Comparison of ENCODE assay signal across 15 mouse cellular contexts in the genomic region with DNA sequence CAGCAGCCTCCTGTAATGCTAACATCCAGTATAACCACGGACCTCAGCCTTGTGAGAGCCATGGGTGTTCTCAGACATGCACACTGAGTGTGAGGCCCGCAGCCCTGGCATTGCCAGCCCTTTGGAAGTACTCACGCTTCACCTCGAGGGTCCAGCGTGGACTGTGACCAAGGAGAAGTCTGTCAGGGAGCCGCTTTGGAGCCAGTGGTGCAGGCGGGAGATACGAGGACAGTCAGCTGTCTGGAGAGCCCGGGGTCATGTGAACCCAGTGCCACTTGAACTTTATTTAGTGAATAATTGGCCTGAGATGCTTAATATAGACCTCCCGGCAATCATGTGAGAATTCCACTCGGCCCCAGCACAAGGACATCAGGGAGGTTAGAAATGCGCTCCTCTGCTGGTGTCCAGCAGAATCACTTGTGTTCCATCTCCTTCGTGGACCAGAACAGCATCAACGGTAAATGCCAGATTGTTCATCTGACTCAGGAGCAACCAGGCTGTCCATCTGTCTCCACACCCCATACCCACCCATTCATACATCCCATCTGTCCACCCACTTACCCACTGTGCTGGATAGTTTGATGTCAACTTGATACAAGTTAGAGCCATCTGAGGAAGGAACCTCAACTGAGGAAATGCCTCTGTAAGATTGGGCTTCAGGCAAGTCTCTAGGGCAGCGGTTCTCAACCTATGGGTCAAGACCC. TPM values are rescaled to one million over a fixed set of nuclear protein-coding genes. Genes with fewer than 3 reads are reported as not detected.
DNase-seq lines count a peak whose midpoint lies in the region; ATAC-seq and TF ChIP-seq lines count a peak whose summit lies in the region.
"Had no signal": no experiment of that assay in that cellular context is flagged by ENCODE, and none has a peak within 500 bp of the region (broad histone marks: within the 10 kb centered on the region; RNA-seq: fewer than 3 reads in every experiment).

No protein-coding gene starts in this region.

- TF ChIP-seq CTCF in heart, adult 2 months (IDR thresholded peaks at IDR 0.05), result 0 out of 2 replicates have a peak, but pooled peaks have one; percentile 18
- no peak for TF ChIP-seq CTCF in intestine, postnatal 0 days (IDR thresholded peaks at IDR 0.05; ENCODE audit: low read depth)

- no peak; the same call in 1 of the 2 replicates for TF ChIP-seq POLR2A in heart, adult 2 months (IDR thresholded peaks at IDR 0.05; ENCODE audit: insufficient read depth, low read depth, low read length)

- H3K9ac ChIP-seq in kidney, embryonic 14.5 days (ENCODE audit: low read depth, low read length), result no peak overlapping the region
- peak overlapping the region; percentile 59 for H3K9ac ChIP-seq in heart, adult 2 months (ENCODE audit: low read depth, low read length)
- H3K9ac ChIP-seq in intestine, postnatal 0 days (ENCODE audit: low read depth, low read length), result no peak overlapping the region
- H3K9ac ChIP-seq in intestine, embryonic 15.5 days, result no peak overlapping the region
- H3K9ac ChIP-seq: embryonic facial prominence, embryonic 15.5 days; forebrain, postnatal 0 days; hindbrain, embryonic 12.5 days; midbrain, embryonic 13.5 days; neural tube, embryonic 13.5 days had no signal

- no peak for ATAC-seq in kidney, embryonic 14.5 days (ENCODE audit: low FRiP score, low TSS enrichment)
- no peak for ATAC-seq in intestine, postnatal 0 days
- ATAC-seq in intestine, embryonic 15.5 days, result no peak
- ATAC-seq: forebrain, postnatal 0 days; midbrain, embryonic 13.5 days had no signal

- H3K79me2 ChIP-seq in heart, adult 2 months (replicated peaks; ENCODE audit: control insufficient read depth, insufficient read depth, low read length), result peaks cover 3% of the 10 kb centered on the region

- H3K4me1 ChIP-seq in kidney, embryonic 14.5 days (ENCODE audit: control insufficient read depth, insufficient read depth, low read length), result peaks cover 11% of the 10 kb centered on the region; the same call in 1 of the 2 replicates
- peaks cover 47% of the 10 kb centered on the region for H3K4me1 ChIP-seq in heart, adult 2 months (ENCODE audit: control insufficient read depth, insufficient read depth, low read length)
- peaks cover 11% of the 10 kb centered on the region; the same call in 1 of the 2 replicates for H3K4me1 ChIP-seq in intestine, postnatal 0 days (replicated peaks; ENCODE audit: control insufficient read depth, insufficient read depth, low read length)
- peaks cover 39% of the 10 kb centered on the region for H3K4me1 ChIP-seq in intestine, embryonic 15.5 days (replicated peaks)

- DNase-seq in kidney, adult 11 months, result peak; percentile 90
- DNase-seq in heart, adult 2 months, result peak; percentile 64 to 82
- peak; percentile 81 to 87 for DNase-seq in heart, postnatal 10 days
- DNase-seq in kidney, postnatal 36 days, result peak; percentile 80 to 92
- DNase-seq in MN1 (ENCODE audit: low spot score), result no peak
- DNase-seq: forebrain, postnatal 0 days; liver; right cerebral cortex, adult 18-20 months had no signal

- 88% methylated on average over 15 of the region's 15 CpGs for WGBS in kidney, embryonic 14.5 days
- 54% methylated on average over 15 of the region's 15 CpGs for WGBS in heart, adult 2 months
- WGBS in intestine, postnatal 0 days, result 88% methylated on average over 15 of the region's 15 CpGs
- 89% methylated on average over 15 of the region's 15 CpGs for WGBS in intestine, embryonic 15.5 days

- TF ChIP-seq EP300 in heart, adult 2 months (IDR thresholded peaks at IDR 0.05; ENCODE audit: insufficient read depth, low read depth, low read length), result peak; percentile 95

- no peak overlapping the region for H3K4me2 ChIP-seq in kidney, embryonic 14.5 days (replicated peaks; ENCODE audit: low read depth, low read length)
- H3K4me2 ChIP-seq in intestine, postnatal 0 days (replicated peaks; ENCODE audit: low read depth), result no peak overlapping the region
- H3K4me2 ChIP-seq in intestine, embryonic 15.5 days (replicated peaks), result no peak overlapping the region
- H3K4me2 ChIP-seq: embryonic facial prominence, embryonic 15.5 days; hindbrain, embryonic 12.5 days; midbrain, embryonic 13.5 days; neural tube, embryonic 13.5 days had no signal

- no peak overlapping the region for H3K27ac ChIP-seq in kidney, embryonic 14.5 days (ENCODE audit: low read depth, low read length)
- H3K27ac ChIP-seq in heart, adult 2 months, result peak overlapping the region; percentile 99
- no peak overlapping the region for H3K27ac ChIP-seq in intestine, postnatal 0 days (ENCODE audit: low read depth, low read length)
- no peak overlapping the region for H3K27ac ChIP-seq in intestine, embryonic 15.5 days
- H3K27ac ChIP-seq: midbrain, embryonic 13.5 days; neural tube, embryonic 13.5 days had no signal

- no peak overlapping the region for H3K4me3 ChIP-seq in kidney, embryonic 14.5 days (ENCODE audit: low read length)
- no peak overlapping the region for H3K4me3 ChIP-seq in heart, adult 2 months
- no peak overlapping the region for H3K4me3 ChIP-seq in intestine, postnatal 0 days (ENCODE audit: low read depth, low read length)
- H3K4me3 ChIP-seq in intestine, embryonic 15.5 days (replicated peaks), result no peak overlapping the region
- H3K4me3 ChIP-seq: embryonic facial prominence, embryonic 15.5 days; hindbrain, embryonic 12.5 days; midbrain, embryonic 13.5 days; neural tube, embryonic 13.5 days had no signal

- H3K36me3 ChIP-seq in kidney, embryonic 14.5 days (ENCODE audit: control insufficient read depth, insufficient read depth, low read length), result no peaks in the 10 kb centered on the region
- H3K36me3 ChIP-seq in heart, adult 2 months (ENCODE audit: control insufficient read depth, insufficient read depth, low read length), result peaks cover 12% of the 10 kb centered on the region
- 0 out of 2 replicates have a peak, but pooled peaks cover 4% of the 10 kb centered on the region for H3K36me3 ChIP-seq in intestine, postnatal 0 days (ENCODE audit: control insufficient read depth, insufficient read depth)
- H3K36me3 ChIP-seq in intestine, embryonic 15.5 days, result no peaks in the 10 kb centered on the region
- H3K36me3 ChIP-seq: embryonic facial prominence, embryonic 15.5 days; hindbrain, embryonic 12.5 days; midbrain, embryonic 13.5 days; neural tube, embryonic 13.5 days had no signal

- intact Hi-C loops in heart, adult 2 months (cut with DNase I), result no loop called here
- intact Hi-C loops in heart, postnatal 10 days (cut with DNase I), result no loop called here

- H3K27me3 ChIP-seq in kidney, embryonic 14.5 days (ENCODE audit: control insufficient read depth, insufficient read depth, low read length), result no peaks in the 10 kb centered on the region
- no peaks in the 10 kb centered on the region for H3K27me3 ChIP-seq in heart, adult 2 months (ENCODE audit: control insufficient read depth, insufficient read depth, low read length)
- no peaks in the 10 kb centered on the region for H3K27me3 ChIP-seq in intestine, postnatal 0 days (replicated peaks; ENCODE audit: control insufficient read depth, insufficient read depth, low read length)
- no peaks in the 10 kb centered on the region for H3K27me3 ChIP-seq in intestine, embryonic 15.5 days (replicated peaks)
- H3K27me3 ChIP-seq: embryonic facial prominence, embryonic 15.5 days; hindbrain, embryonic 12.5 days; midbrain, embryonic 13.5 days; neural tube, embryonic 13.5 days had no signal

- no peaks in the 10 kb centered on the region for H3K9me3 ChIP-seq in kidney, embryonic 14.5 days (ENCODE audit: control insufficient read depth, low read length)
- no peaks in the 10 kb centered on the region for H3K9me3 ChIP-seq in intestine, postnatal 0 days (ENCODE audit: control insufficient read depth)
- H3K9me3 ChIP-seq in intestine, embryonic 15.5 days, result no peaks in the 10 kb centered on the region
- H3K9me3 ChIP-seq: embryonic facial prominence, embryonic 15.5 days; hindbrain, embryonic 12.5 days; midbrain, embryonic 13.5 days; neural tube, embryonic 13.5 days had no signal

RNA-seq across cellular contexts. Expression of a gene that starts 48.3 kb away (rescaled TPM):
- polyA plus RNA-seq in kidney, embryonic 14.5 days (2014; fragmentation: Nextera tagmentation; extraction: Ambion mirVana), result 10.8 and 15.4 TPM in 2 replicates
- total RNA-seq in heart, adult 2 months (2021), result 100 to 1,000 TPM; 276 to 302 TPM
- polyA plus RNA-seq in heart, adult 2 months (2012; rRNA removed), result 170 and 204 TPM in 2 replicates
- 100 to 1,000 TPM; 334 to 336 TPM for total RNA-seq in heart, postnatal 10 days (2021)
- 16.3 and 17.2 TPM in 2 replicates for polyA plus RNA-seq in intestine, postnatal 0 days (2015; fragmentation: Nextera tagmentation; extraction: Ambion mirVana)
- 20.9 and 26.5 TPM in 2 replicates for polyA plus RNA-seq in intestine, embryonic 15.5 days (2015; fragmentation: Nextera tagmentation; extraction: Ambion mirVana)
